Mouse (Mus musculus) kidney, postnatal 14 days (tissue): ENCODE results near the gene Aif1l.
A peak's percentile ranks its signal among the peaks of the same experiment; 100 is the strongest.
"Not testable (repeated sequence)": the region's sequence is repeated elsewhere in the genome, so short reads cannot be mapped to it uniquely, and the experiment has no call there.

Experiments used
- DNase-seq: peaks from one replicate; pipeline ENCODE4 v3.0.0; 2022; ENCODE audit warnings: mixed read lengths

Gene Aif1l

GRCm38 (mm10) chr2:31950058-31950871 is at the start of gene Aif1l:
Gene Aif1l (plus strand): TSS chr2:31950139.
- DNase-seq: peak; percentile 87

- DNase-seq: no peak
These were observed 49.0 kb upstream of the Aif1l start for GRCm38 (mm10) chr2:31900932-31901331.

- no peak for DNase-seq
These were observed 48.1 kb upstream of the Aif1l start for GRCm38 (mm10) chr2:31901659-31902362.

- peak; percentile 36 for DNase-seq
These were observed 45.9 kb upstream of the Aif1l start for GRCm38 (mm10) chr2:31904089-31904488.

- DNase-seq: no peak
These were observed 45.3 kb upstream of the Aif1l start for GRCm38 (mm10) chr2:31904622-31905021.

GRCm38 (mm10) chr2:31905682-31906081 is 44.3 kb upstream of the Aif1l start:
- no peak for DNase-seq

GRCm38 (mm10) chr2:31906407-31906806 is 43.5 kb upstream of the Aif1l start:
- DNase-seq: no peak

GRCm38 (mm10) chr2:31912575-31912974 is 37.4 kb upstream of the Aif1l start:
- DNase-seq: peak; percentile 31

GRCm38 (mm10) chr2:31914213-31914612 is 35.7 kb upstream of the Aif1l start:
- DNase-seq: not testable (repeated sequence)

GRCm38 (mm10) chr2:31915112-31915511 is 34.8 kb upstream of the Aif1l start:
- peak; percentile 82 for DNase-seq

- DNase-seq: peak; percentile 65
These were observed 32.3 kb upstream of the Aif1l start for GRCm38 (mm10) chr2:31917636-31918035.

GRCm38 (mm10) chr2:31923645-31924044 is 26.3 kb upstream of the Aif1l start:
- no peak for DNase-seq

GRCm38 (mm10) chr2:31924811-31925210 is 25.1 kb upstream of the Aif1l start:
- DNase-seq: peak; percentile 93

- DNase-seq: peak; percentile 43
These were observed 24.0 kb upstream of the Aif1l start for GRCm38 (mm10) chr2:31925936-31926335.

- no peak for DNase-seq
These were observed 20.3 kb upstream of the Aif1l start for GRCm38 (mm10) chr2:31929664-31930063.

- no peak for DNase-seq
These were observed 15.4 kb upstream of the Aif1l start for GRCm38 (mm10) chr2:31934551-31934950.

- no peak for DNase-seq
These were observed 14.9 kb upstream of the Aif1l start for GRCm38 (mm10) chr2:31935054-31935453.

GRCm38 (mm10) chr2:31938298-31938697 is 11.6 kb upstream of the Aif1l start:
- no peak for DNase-seq

GRCm38 (mm10) chr2:31943011-31943410 is 6.9 kb upstream of the Aif1l start:
- DNase-seq: no peak

- no peak for DNase-seq
These were observed 4.4 kb upstream of the Aif1l start for GRCm38 (mm10) chr2:31945580-31945979.

GRCm38 (mm10) chr2:31948392-31948791 is 1.5 kb upstream of the Aif1l start:
- no peak for DNase-seq

GRCm38 (mm10) chr2:31948801-31949200 is 1.1 kb upstream of the Aif1l start:
- no peak for DNase-seq

- DNase-seq: no peak
These were observed 1.0 kb downstream of the Aif1l start for GRCm38 (mm10) chr2:31950966-31951365.

- no peak for DNase-seq
These were observed 2.3 kb downstream of the Aif1l start for GRCm38 (mm10) chr2:31952236-31952635.
